Mouse (Mus musculus) adrenal gland, postnatal 4 days (tissue): Measurements from ENCODE around the gene Moap1. TPM values are rescaled to one million over a fixed set of nuclear protein-coding genes. Genes with fewer than 3 reads are reported as not detected.

Experiments used
- DNase-seq, 2 experiments: peaks; one replicate each; pipeline ENCODE4 v3.0.0; 2021 to 2022; ENCODE audit warnings: low spot score in 2 of 2, mixed read lengths in 2 of 2
- total RNA-seq, 2 experiments: library from RNA; stranded (reverse); gene quantifications; 2 replicates each; pipeline ENCODE4 v1.2.3; 2021

The Moap1 gene
- total RNA-seq, 2 experiments from 2014 or later = 10.1 to 12.2 TPM

DNA sequence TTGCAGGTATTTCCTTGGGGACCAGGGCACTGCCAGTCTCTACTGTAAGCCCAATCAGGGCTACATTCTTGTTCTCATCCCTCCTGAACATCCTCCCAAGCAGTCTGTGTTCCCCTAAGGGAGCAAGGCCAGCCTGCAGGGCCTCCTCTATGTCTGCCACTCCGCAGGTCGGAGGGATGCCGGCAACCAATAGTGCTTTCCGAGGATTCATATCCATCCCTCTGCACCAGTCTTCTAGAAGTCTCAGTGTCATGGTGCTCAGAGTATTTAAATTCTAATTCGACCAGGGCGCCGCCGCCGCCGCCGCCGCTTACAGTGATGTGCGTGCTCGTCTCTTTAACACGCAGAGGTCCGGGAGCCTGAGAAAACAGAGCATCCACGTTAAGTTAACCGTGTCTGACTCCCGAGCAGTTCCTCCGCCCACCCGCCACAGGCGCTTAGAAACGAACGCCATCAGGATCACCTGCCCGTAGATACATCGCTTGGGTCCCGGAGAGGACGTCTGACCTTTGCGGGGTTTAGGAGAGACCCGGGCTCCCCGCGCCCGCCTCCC, 349 bp downstream of the Moap1 start:
- no peak for DNase-seq

DNA sequence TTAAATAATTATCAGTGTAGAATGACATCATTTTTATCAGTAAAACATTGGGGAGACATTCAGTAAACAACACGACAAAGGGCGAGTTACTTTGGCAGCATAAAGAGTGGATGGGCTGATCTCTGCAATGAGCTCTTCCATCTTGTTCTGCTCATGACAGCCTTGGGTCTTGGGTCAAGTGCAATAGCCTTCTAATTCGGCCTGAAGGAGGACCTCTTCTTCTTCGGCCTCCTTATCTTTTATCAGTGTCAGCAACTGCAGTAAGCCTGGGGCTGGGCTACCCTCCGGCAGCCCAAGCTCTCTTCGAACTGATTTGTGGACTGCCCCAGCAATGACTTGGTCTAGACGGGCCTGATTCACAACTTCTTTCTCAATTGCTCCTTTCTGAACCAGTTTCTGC, 1.4 kb downstream of the Moap1 start:
- no peak for DNase-seq

DNA sequence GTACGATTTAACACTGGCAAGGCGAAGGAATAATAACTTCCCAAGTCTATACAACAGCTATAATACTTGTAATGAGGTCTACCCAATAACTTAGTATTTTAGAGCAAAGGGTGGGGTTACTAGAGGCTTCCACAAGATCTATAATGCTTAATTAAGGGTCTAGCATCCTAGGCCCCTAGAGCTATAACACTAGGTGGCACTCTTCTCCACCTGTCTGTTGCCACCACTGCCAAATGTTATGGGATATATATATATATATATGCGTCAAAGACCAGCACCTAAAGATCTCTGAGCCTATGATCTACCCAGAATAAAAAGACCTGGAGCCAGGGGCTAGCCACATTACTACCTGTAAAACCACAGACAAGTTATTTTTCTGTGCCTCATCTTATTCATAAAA, 3.2 kb downstream of the Moap1 start:
- no peak for DNase-seq

DNA sequence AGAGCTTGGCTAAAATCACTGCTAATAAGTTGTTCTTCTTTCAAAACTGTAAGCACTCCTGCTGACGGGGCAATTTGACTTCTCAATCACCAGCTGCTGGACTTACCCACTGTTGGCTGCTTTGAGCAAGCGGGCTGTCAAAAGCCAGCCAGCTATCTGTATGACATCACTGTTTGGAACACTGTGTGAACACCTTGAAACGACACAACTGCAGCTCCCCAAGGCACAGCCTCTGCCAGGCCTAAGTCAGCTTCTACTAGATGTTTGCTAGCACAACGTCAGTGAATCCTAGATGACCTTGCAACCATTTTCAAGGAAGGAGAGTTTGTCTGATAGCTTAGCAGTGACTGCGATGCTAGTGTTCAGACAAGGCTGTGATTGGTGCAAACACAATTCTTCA, 4.4 kb downstream of the Moap1 start:
- DNase-seq = no peak

DNA sequence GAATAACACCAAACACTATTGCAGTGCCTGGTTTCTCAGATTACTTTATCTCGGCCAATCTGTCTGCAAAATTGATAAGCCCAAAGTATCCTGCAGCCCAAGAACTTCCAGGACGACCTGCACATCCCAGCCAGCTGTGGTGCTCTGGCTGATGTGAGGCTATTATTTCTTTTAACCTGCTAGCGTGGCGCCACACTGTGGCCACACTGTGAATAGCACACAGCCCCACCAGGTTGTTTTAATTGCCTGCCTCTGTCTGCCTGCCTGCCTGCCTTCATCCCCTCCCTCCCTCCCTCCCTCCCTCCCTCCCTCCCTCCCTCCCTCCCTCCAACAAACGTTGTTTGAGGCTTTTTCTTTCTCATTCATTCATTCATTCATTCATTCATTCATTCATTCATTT, 10.1 kb downstream of the Moap1 start:
- peak in 1 of 2 experiments; percentile 45 for DNase-seq

DNA sequence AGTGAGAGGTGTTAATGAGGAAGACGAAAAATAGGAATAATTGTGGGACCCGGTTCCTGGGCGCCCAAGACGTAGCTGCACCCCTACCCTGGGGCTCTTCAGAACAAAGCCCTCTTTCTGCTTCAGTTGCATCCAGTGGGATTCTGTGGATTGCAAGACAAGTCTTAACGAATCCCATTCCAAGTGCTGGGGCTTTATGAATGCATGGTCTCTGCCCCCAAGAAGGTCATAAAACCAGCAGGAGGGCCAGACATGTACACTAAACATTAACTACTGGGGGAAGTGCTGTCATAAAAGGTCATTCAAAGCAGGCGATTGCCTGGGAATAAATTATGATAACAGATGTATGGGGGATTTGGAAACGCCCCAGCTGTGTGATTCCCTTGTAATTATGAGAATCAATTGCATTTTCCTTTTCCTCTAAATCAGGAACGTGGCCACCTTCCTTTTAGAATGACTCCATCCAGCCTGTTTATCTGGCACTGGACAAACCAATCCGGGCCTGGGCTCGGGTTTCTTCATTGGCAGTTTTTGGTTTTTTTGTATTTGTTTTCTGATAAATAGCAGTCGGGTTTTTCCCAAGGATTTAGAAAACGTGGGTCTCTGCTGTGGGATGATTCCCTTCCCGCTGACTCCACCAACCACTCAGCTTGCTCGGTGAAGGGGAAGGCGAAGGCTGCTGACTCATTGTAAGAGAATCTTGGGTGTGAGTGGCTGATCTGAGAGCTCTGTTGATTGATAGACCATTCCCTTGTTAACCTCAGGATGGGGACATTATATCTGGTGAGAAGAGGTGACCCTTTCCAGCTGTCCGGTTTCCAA, 12.5 kb downstream of the Moap1 start:
- no peak for DNase-seq

DNA sequence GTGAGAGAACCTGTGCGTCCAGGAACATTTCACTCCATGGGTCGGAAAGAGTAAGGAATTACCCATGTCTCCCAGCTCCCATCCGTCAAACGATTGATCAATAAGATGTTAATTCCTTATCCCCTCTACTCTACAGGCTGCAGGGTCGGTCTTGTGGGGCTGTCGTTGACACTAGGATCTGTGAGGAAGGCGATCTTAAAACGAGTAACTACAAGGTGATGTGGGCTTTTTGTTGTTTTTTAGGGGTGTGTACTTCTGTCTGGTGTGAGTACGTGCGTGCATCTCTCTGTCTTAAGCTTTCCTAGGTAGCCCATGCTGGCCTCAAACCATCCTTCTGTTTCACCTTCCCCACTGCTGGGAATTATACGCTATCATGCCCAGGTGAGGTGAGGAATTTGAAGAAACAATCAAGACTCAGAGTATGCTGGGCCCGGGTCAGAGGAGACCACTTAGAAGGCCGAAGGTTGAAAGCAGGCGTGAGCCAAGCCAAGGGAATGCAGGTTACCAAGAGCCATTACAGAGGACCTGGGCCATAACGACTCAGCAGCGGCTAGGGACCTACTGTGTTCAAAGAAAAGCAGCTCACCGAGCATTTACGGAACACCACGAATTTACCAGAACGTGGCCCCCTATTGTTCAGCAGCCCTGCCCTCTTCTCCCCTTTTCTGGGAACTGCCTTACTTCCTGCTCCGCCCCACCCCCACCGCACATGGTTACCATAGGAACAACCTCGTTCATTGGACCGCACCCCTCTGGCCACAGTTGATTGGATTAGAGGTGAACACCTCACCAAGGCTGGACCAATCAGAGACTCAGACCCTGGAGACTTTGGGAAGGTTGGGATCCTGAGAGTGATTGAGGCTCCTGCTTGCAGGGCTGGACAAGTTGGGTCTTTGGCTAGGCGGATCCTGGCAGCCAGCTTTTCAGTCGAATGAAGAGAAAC, 13.3 kb downstream of the Moap1 start:
- peak; percentile 17 to 27 for DNase-seq

DNA sequence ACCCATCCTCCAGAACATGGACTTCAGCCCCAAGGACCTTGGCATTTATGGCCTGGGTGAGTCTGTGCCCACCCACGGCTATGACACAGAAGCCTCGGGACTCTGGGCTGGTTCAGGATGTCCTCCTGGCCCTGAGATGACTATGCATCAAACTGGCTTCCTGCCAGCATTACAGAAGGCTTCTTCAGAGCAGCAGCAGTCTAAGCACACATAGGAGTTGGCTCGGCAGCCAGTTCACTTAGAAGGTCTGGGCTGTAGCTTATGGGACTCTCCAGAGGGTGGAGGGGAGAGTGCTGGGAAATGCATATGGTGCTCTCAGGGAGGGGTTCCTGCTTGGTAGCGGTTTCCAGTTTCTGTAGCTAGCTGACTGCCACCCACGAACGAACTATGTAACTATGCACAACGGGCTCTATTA, 17.7 kb downstream of the Moap1 start:
- peak in 1 of 2 experiments; percentile 22 for DNase-seq

DNA sequence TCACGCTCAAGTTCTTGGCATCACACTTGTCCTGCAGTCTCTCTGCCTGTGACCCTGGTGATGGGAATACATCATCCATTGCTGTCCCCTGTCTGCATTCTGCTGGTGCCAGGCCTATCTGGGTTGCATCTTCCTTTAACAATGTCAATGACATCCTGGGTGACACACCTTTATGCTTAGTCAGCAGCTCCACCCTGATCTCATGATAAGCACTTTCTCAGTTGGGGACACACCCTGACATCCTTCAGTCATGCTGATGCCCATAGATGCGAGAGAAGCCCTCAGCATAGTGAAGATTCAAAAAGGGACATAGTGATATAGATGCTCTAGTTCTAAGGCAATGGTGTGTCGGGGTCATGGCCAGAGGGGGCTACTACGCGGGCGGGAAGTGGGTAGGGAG, 18.3 kb downstream of the Moap1 start:
- no peak for DNase-seq

DNA sequence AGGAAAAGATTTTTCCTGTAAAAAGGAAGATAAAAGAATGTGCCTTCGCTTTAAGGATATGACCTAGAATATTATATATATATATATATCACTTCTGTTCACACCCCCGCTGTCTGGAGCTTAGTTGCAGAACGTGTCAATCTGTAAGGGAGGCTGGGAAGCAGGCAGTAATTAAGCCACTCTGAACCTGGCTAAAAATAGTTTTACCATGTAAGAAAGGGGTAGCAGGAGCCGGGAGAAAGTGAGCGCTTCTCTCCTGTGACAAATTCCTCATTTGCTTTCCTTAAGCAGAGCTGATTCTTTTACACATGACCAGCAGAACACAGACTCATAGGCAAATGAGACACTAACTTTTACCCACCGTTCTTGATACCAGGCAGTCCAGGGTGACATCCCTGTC, 19.6 kb downstream of the Moap1 start:
- DNase-seq = no peak

DNA sequence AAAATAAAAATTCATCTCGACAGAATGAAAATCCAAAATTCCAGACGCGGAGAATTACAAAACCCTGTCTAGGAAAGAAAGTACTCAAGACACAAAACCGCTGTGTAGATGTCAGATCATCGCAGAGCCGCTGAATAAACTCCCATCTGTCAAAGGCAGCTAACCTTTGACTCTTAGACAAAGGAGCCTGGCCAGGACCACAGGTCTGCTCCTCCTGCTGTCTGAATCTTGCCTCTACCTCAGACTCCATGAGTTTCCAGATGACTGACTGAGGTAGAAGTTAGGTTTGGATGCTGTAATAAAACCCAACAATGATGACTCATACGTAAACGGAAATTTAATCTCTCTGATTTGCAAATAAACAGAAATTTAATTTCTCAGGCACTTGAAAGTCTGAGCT, 20.5 kb downstream of the Moap1 start:
- no peak for DNase-seq

DNA sequence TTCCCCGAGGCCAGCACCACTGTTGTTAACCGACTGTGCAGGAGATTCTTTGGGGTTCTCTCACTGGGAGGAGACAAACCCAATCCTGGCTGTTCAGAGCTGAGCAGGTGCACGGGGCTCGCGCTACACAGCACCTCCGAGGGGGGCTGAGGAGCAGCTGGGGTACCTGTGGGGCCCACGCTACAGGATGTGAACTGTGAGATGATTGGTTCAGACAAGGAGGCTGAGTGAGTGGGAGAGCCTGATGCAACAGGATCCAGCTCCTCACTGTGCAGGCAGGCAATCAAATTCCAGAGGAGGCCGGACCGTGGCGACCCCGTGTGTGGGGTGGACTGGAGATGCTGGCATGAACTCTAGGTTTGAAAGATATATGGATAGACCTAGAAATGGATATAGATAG, 21.0 kb downstream of the Moap1 start:
- DNase-seq = no peak

DNA sequence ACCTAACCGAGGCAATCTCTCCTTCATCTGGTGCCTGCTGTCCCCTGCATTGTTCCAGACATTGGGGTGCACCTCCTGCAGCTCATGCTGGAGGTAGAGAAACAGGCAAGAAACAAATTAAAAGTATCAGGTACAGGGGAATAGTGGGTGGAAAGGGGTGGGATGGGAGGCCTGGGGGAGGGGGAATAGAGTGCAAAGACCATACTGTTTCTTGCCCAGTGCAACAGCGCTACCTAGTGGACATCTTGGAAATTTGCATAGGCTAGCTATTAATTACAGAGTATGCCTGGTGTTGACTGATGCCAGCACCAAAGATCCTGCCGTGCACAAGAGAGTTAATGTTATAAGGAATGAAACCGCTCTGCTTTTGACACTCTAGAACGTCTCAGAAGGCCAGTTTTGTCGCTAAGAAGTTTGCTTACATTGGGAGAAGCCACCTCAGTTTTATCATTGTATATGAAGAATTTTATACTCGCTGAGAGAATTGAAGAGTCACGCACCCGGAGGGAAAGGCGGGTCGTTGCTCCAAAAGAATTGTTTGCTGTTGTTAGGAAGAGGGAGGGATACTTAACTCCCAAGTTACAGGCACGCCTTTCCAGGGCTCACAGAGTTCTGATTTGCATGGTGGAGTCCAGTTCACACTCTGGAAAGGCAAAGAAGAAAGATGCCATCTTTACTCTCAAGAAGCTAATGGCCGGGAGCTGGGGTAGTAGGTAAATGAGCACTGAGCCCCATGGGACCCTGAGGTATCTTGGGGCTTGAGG, 23.7 kb downstream of the Moap1 start:
- no peak for DNase-seq

DNA sequence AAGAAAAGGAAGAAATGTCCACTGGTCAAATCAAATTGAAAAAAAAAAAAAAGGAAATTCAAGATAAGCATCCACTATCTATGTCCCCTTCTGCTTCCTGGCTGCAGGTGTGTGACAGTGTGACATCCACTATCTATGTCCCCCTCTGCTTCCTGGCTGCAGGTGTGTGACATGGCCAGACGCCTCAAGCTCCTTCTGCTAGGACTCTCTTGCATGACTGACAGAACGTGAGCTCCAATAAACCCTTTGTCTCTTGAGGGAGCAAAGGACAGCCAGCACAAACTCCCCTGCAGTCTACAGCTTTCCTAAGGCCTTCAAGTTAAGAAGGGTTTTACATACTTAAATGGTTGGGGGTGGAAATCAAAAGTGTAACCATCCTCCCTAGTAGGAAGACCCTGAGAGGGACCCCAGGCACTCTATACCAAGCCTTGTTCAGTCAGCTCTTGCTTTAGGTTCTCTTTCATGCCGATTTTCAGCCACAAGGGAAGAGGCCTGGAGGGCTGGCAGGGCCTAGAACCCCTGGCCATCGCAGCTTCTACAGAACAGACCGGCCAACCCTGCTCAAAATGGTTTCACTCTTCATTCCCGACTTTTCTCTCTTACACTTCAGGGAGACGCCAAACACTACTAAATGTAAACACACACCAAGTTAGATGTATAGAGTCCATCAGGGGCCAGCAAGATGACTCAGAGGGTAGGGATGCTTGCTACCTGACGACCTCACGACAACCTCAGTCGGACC, 28.6 kb downstream of the Moap1 start:
- DNase-seq = no peak

DNA sequence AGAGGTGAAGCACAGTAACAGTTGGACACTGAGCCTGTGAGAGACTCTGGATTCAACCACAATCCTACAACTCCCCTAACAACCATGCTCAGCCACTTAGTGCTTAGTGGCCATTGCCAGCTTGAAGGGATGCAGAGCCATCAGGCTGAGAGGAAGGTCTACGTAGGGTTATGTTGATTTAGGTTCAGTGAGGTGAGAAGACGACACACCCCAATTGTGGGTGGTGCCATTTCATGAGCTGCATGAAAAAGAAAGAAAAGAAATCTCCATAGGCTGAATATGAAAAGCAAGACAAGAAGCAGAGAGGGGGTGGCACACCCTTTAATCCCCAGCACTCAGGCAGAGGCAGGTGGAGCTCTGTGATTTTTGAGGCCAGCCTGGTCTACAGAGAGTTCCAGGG, 29.3 kb downstream of the Moap1 start:
- no peak for DNase-seq

DNA sequence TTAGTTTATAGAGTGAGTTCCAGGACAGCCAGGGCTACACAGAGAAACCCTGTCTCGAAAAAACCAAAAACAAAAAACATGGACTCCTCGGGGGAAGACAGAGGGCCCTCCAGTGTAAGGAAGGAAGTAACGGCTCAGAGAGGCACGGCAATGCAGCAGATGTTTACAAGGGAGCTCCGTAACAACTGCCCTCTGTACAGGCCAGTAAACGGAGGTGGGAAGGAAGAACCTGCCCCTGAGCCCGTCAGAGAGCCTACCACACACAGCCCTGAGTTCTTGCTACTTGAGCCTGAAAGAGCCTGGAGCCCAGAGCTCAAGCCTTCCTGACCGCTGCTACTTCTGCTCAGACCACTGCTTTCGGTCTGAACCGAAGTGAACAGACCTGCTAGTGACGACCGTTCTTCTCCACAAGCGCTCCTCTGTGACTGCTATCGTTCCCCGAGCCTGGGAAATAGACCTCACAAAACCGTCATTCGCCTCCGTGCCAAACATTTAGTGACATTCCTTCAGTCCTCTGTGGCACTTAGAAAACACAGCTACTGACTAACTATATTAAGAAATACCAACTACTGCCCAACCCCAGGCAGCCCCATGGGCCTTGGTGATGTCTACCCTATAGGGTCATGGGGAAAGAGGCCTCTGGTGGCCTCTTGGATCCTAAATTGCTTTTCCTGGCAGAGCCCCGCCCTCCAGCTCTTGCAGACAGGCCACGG, 30.2 kb downstream of the Moap1 start:
- DNase-seq = no peak

DNA sequence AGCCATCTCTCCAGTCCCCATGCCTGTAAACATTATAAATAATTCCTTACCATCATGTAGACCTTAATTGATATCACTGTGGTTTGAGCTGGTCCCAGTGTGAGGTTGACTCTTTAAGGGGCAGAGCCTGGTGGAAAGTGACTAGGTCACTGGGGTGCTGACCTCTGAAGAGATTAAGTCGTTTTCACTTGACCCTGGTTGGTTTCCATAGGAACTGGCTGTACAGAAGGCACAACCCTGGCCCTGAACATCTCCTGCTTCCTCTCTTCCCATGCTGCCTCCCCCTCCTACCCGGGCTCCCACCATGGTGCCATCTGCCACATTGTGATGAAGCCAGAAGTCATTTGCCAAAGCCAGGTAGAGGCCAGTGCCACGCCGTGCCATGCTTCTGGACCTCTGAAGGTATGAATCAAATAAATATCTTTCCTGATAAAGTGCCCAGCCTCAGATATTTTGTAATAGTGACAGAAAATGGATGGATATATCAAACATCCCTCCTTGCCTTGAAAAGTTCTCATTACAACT, 32.5 kb downstream of the Moap1 start:
- no peak for DNase-seq

DNA sequence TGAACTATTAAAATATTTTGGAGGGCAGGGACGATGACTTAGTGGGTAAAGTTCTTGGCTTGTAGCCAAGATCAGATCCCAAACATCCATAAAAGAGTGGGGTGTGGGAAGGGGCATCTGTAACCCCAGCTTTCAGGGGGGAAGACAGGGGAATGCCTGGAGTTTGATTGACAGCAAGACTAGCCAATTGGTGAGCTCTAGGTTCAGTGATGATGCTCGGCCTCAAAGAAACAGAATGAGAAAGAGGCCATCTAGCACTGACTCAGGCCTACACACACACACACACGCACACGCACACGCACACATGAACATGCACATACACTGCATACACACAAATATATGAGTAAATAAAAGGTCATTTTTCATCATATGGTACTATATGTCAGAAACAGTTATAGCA, 33.6 kb downstream of the Moap1 start:
- no peak for DNase-seq

DNA sequence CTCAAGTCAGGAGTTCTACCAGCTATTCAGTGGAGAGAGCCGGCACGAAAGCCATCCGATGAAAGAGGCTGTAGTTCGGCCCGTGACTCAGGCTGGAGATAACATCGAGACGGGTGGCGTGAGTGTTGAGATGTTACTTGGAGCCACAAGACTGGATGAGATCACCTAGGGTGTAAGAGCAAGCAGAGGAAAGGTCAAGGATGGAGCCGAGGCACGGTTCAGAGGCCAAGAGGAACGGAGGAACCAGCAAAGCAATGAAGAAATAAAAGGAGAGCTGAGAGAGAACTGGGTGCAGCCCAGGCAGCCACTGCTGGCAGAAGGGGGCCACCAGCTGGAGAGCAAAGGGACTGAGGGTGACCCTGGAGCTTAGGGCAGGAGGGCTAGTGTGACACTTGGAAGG, 35.2 kb downstream of the Moap1 start:
- DNase-seq = no peak
